Mouse (Mus musculus) urinary bladder, postnatal 25 days (tissue): Measurements from ENCODE around the gene Ptprn.
A peak's percentile ranks its signal among the peaks of the same experiment; 100 is the strongest.

ENCODE experiments used
- DNase-seq: peaks from one replicate; pipeline ENCODE4 v3.0.0; 2022; ENCODE audit warnings: low spot score

Gene Ptprn

GRCm38 (mm10) chr1:75264091-75264880 lies at the start of gene Ptprn:
Ptprn (minus strand) TSS chr1:75264502.
- no peak for DNase-seq

- DNase-seq = no peak
Observed at GRCm38 (mm10) chr1:75311694-75312093, 47.4 kb upstream of the Ptprn start.

GRCm38 (mm10) chr1:75304662-75305061 lies 40.4 kb upstream of the Ptprn start:
- DNase-seq = no peak

- DNase-seq = no peak
Observed at GRCm38 (mm10) chr1:75294294-75294693, 30.0 kb upstream of the Ptprn start.

GRCm38 (mm10) chr1:75293331-75293701 lies 29.0 kb upstream of the Ptprn start:
- DNase-seq = no peak

GRCm38 (mm10) chr1:75292476-75293330 lies 28.4 kb upstream of the Ptprn start:
- no peak for DNase-seq

GRCm38 (mm10) chr1:75291321-75291720 lies 27.0 kb upstream of the Ptprn start:
- DNase-seq = no peak

GRCm38 (mm10) chr1:75290582-75290981 lies 26.3 kb upstream of the Ptprn start:
- DNase-seq = no peak

GRCm38 (mm10) chr1:75289888-75290431 lies 25.7 kb upstream of the Ptprn start:
- no peak for DNase-seq

GRCm38 (mm10) chr1:75289376-75289775 lies 25.1 kb upstream of the Ptprn start:
- DNase-seq = no peak

GRCm38 (mm10) chr1:75284911-75285310 lies 20.6 kb upstream of the Ptprn start:
- no peak for DNase-seq

- no peak for DNase-seq
Observed at GRCm38 (mm10) chr1:75283017-75283416, 18.7 kb upstream of the Ptprn start.

GRCm38 (mm10) chr1:75278228-75278627 lies 13.9 kb upstream of the Ptprn start, which contains the start of gene Resp18:
Resp18 (minus strand) TSS chr1:75278415.
- DNase-seq = no peak

GRCm38 (mm10) chr1:75277195-75278188 lies 13.2 kb upstream of the Ptprn start:
- peak; percentile 61 for DNase-seq

GRCm38 (mm10) chr1:75262969-75263951 lies 1.0 kb downstream of the Ptprn start:
- peak; percentile 75 for DNase-seq

GRCm38 (mm10) chr1:75261278-75261677 lies 3.0 kb downstream of the Ptprn start:
- DNase-seq = no peak

- DNase-seq = no peak
Observed at GRCm38 (mm10) chr1:75255516-75256046, 8.7 kb downstream of the Ptprn start.

- no peak for DNase-seq
Observed at GRCm38 (mm10) chr1:75254625-75255013, 9.7 kb downstream of the Ptprn start.

- DNase-seq = peak; percentile 84
Observed at GRCm38 (mm10) chr1:75253849-75254624, 10.3 kb downstream of the Ptprn start.
